Mouse (Mus musculus) frontal cortex, postnatal 25 days (tissue): ENCODE results near the gene Foxp4.

Experiments
- DNase-seq, 2 experiments: peaks; one replicate each; pipeline ENCODE4 v3.0.0; 2022; ENCODE audit warnings: low spot score in 2 of 2

Gene Foxp4

GRCm38 (mm10) chr17:47889727-47890126 lies 34.7 kb downstream of the Foxp4 start:
- DNase-seq = no peak

GRCm38 (mm10) chr17:47889267-47889666 lies 35.2 kb downstream of the Foxp4 start:
- no peak for DNase-seq

GRCm38 (mm10) chr17:47888641-47889040 lies 35.8 kb downstream of the Foxp4 start:
- DNase-seq = no peak

- no peak for DNase-seq
Observed at GRCm38 (mm10) chr17:47888155-47888455, 36.3 kb downstream of the Foxp4 start.

GRCm38 (mm10) chr17:47887381-47888154 lies 36.9 kb downstream of the Foxp4 start:
- DNase-seq = no peak

- no peak for DNase-seq
Observed at GRCm38 (mm10) chr17:47883099-47883498, 41.3 kb downstream of the Foxp4 start.

GRCm38 (mm10) chr17:47881330-47881729 lies 43.1 kb downstream of the Foxp4 start:
- no peak for DNase-seq

GRCm38 (mm10) chr17:47879207-47879606 lies 45.2 kb downstream of the Foxp4 start:
- no peak for DNase-seq

- peak; percentile 36 to 46 for DNase-seq
Observed at GRCm38 (mm10) chr17:47878378-47879089, 45.9 kb downstream of the Foxp4 start.

- no peak for DNase-seq
Observed at GRCm38 (mm10) chr17:47877715-47878377, 46.6 kb downstream of the Foxp4 start.

GRCm38 (mm10) chr17:47876776-47877714 lies 47.4 kb downstream of the Foxp4 start:
- no peak for DNase-seq

GRCm38 (mm10) chr17:47873341-47873791 lies 51.1 kb downstream of the Foxp4 start:
- peak; percentile 88 for DNase-seq

- DNase-seq = no peak
Observed at GRCm38 (mm10) chr17:47872311-47873011, 52.0 kb downstream of the Foxp4 start.

GRCm38 (mm10) chr17:47869874-47870273 lies 54.6 kb downstream of the Foxp4 start:
- DNase-seq = no peak

- no peak for DNase-seq
Observed at GRCm38 (mm10) chr17:47866037-47866436, 58.4 kb downstream of the Foxp4 start.

GRCm38 (mm10) chr17:47864496-47864895 lies 59.9 kb downstream of the Foxp4 start:
- DNase-seq = peak; percentile 73 to 81

- DNase-seq = no peak
Observed at GRCm38 (mm10) chr17:47863437-47863836, 61.0 kb downstream of the Foxp4 start.

- DNase-seq = no peak
Observed at GRCm38 (mm10) chr17:47863023-47863422, 61.4 kb downstream of the Foxp4 start.

- no peak for DNase-seq
Observed at GRCm38 (mm10) chr17:47855544-47855943, 68.9 kb downstream of the Foxp4 start.

- no peak for DNase-seq
Observed at GRCm38 (mm10) chr17:47854908-47855307, 69.5 kb downstream of the Foxp4 start.

- no peak for DNase-seq
Observed at GRCm38 (mm10) chr17:47853760-47854159, 70.7 kb downstream of the Foxp4 start.
